Mouse (Mus musculus) urinary bladder, postnatal 0 days (tissue): Measurements from ENCODE around the gene Ctsa. TPM values are rescaled to one million over a fixed set of nuclear protein-coding genes. Genes with fewer than 3 reads are reported as not detected.

ENCODE experiments used
- polyA plus RNA-seq: library from polyadenylated mRNA; unstranded; fragments of >200 nt; fragmentation: Nextera tagmentation; extraction: Ambion mirVana; gene quantifications from 2 replicates; pipeline ENCODE4 v1.2.1, GENCODE M21; 2015

Gene Ctsa
- 109 and 133 TPM in 2 replicates for polyA plus RNA-seq

GRCm38 (mm10) chr2:164832748-164833301 is at the start of gene Ctsa:
Ctsa (plus strand) TSS chr2:164832873.

GRCm38 (mm10) chr2:164785481-164786387 is 46.9 kb upstream of the Ctsa start, which contains the start of gene Snx21:
Snx21 (plus strand) TSS chr2:164785823.

GRCm38 (mm10) chr2:164804533-164805331 is 27.9 kb upstream of the Ctsa start, which contains the start of the genes Acot8 and Zswim3:
Acot8 (minus strand) TSS chr2:164804882.
Zswim3 (plus strand) TSS chr2:164805098.

DNA sequence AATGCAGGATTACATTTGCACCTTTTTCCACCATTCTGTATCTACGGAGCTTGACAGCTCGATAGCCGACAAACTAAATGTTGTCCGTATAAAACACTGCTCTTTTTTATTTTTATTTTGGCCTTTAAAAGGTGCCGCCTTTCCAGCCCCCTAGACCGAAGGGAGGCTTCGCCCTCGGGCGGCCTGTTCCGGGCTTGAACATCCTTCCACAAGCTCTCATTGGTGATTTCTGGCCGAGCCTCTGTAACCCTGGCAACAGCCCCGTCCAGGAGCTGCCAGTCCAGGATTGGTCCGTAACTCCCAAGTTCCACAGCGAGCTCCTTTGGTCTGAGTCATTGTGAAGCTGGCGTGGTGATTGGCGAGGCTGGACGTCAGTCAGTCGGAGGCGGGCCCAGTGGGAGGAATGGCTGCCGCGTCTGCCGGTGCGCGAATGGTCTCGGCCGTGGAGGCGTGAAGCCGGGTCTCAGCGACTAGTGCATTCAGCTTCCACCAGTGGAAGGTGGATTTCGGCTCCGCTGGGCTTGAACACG is 10.0 kb upstream of the Ctsa start, which contains the start of gene Zswim1:
Gene Zswim1, plus strand, starts transcription at position 51 of the 530 bp plus-strand sequence.

DNA sequence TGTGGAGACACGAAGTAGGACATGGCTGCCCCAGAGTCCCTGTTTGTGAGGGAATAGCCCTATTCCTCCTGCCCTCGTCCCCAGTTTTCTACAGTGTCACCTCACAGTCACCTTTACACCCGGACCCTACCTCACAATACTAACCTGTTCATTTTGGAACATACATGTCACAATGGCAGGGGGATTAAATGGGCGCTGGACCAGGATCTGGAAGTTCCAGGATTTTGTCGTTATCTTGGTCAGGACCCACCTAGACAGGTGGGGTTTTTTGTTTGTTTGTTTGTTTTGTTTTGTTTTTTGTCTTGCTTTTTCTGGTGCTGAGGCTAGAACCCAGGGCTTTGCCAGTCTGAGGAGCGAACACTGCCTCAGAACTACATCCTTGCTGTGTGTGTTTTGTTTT is 4.2 kb upstream of the Ctsa start, which contains the start of gene Spata25:
Gene Spata25, minus strand, starts transcription at position 101 of the 400 bp plus-strand sequence.

GRCm38 (mm10) chr2:164833314-164833959 is 764 bp downstream of the Ctsa start, which contains the start of gene Neurl2:
Neurl2 (minus strand) TSS chr2:164833456.

DNA sequence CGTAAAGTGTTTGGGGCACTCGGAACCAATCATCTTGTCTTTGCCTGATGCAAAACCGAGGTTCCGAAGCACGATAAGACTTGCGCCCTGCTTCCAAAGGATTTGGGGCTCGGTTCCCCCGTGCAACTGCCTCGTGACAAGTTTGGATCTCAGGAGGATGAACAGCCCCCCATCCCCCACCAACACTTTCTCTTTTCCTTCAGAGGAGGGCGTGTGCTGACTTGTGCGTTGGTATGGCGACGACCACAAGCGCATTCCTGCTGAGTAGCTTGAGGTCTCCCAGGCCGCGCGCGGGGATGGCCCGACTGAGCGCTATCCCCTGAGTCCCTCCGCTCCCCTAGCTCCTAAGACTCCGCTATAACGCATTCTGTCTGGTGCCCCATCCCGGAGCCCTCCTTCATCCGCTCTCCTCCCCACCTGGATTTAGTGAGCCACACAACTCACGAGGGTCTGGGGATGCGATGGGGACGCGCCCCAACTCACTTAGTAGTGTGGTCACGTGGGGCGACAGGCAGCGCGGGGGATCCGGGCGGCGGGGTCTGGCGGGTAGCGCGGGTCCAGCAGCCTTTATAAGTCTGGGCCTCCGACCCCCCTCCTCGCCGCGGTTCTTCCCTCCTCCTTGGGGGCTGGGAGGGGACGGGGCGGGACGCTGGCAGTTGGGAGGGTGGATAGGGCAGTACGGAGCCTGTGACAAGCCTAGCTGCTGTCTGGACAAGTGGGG is 24.6 kb downstream of the Ctsa start, which contains the start of gene Pltp:
Gene Pltp, minus strand, starts transcription at position 611 of the 721 bp plus-strand sequence.

GRCm38 (mm10) chr2:164879228-164879567 is 46.5 kb downstream of the Ctsa start, which contains the start of gene Pcif1:
Pcif1 (plus strand) TSS chr2:164879304.

Other genes with a start within 250 kb of the Ctsa start
- 1.3 and 1.4 TPM in 2 replicates for gene Wfdc6a, start 247.4 kb upstream of the Ctsa start, polyA plus RNA-seq
- not detected in 2 replicates for gene Eppin, start 239.3 kb upstream of the Ctsa start, polyA plus RNA-seq
- gene Wfdc6b, start 219.4 kb upstream of the Ctsa start, polyA plus RNA-seq: not detected in 2 replicates
- gene Wfdc8, start 219.2 kb upstream of the Ctsa start, polyA plus RNA-seq: not detected in 2 replicates
- not detected in 2 replicates for gene Wfdc16, start 194.1 kb upstream of the Ctsa start, polyA plus RNA-seq
- 3.2 and 5.3 TPM in 2 replicates for gene Wfdc10, start 176.8 kb upstream of the Ctsa start, polyA plus RNA-seq
- gene Wfdc9, start 176.3 kb upstream of the Ctsa start, polyA plus RNA-seq: not detected in 2 replicates
- gene Wfdc11, start 158.8 kb upstream of the Ctsa start, polyA plus RNA-seq: not detected in 2 replicates
- 2.9 and 4.6 TPM in 2 replicates for gene Wfdc13, start 147.8 kb upstream of the Ctsa start, polyA plus RNA-seq
- not detected in 2 replicates for gene Spint4, start 134.4 kb upstream of the Ctsa start, polyA plus RNA-seq
- gene Spint5, start 117.6 kb upstream of the Ctsa start, polyA plus RNA-seq: not detected in 2 replicates
- gene Wfdc3, start 86.9 kb upstream of the Ctsa start, polyA plus RNA-seq: 1.6 and 1.7 TPM in 2 replicates
- 38.2 and 48.9 TPM in 2 replicates for gene Dnttip1, start 86.9 kb upstream of the Ctsa start, polyA plus RNA-seq
- gene Ube2c, start 63.0 kb upstream of the Ctsa start, polyA plus RNA-seq: 75.7 and 102 TPM in 2 replicates
- gene Tnnc2, start 52.9 kb upstream of the Ctsa start, polyA plus RNA-seq: 383 and 450 TPM in 2 replicates
- 26.2 and 28.0 TPM in 2 replicates for gene Snx21, start 47.0 kb upstream of the Ctsa start, polyA plus RNA-seq
- 16.3 and 19.9 TPM in 2 replicates for gene Acot8, start 28.0 kb upstream of the Ctsa start, polyA plus RNA-seq
- gene Zswim3, start 27.8 kb upstream of the Ctsa start, polyA plus RNA-seq: 5.0 and 5.7 TPM in 2 replicates
- 11.9 and 12.0 TPM in 2 replicates for gene Zswim1, start 10.2 kb upstream of the Ctsa start, polyA plus RNA-seq
- gene Spata25, start 4.3 kb upstream of the Ctsa start, polyA plus RNA-seq: 0.36 TPM in 1 of 2 replicates, not detected in the other
- gene Neurl2, start 583 bp downstream of the Ctsa start, polyA plus RNA-seq: 14.3 and 16.1 TPM in 2 replicates
- 69.8 and 90.6 TPM in 2 replicates for gene Pltp, start 24.8 kb downstream of the Ctsa start, polyA plus RNA-seq
- 53.5 and 56.6 TPM in 2 replicates for gene Pcif1, start 46.4 kb downstream of the Ctsa start, polyA plus RNA-seq
- gene Zfp335, start 78.9 kb downstream of the Ctsa start, polyA plus RNA-seq: 4.9 and 5.5 TPM in 2 replicates
- gene Mmp9, start 107.9 kb downstream of the Ctsa start, polyA plus RNA-seq: 5.5 and 10.3 TPM in 2 replicates
- gene Slc12a5, start 127.9 kb downstream of the Ctsa start, polyA plus RNA-seq: 0.17 and 0.24 TPM in 2 replicates
- 22.4 and 23.2 TPM in 2 replicates for gene Ncoa5, start 202.0 kb downstream of the Ctsa start, polyA plus RNA-seq
- gene Cd40, start 222.8 kb downstream of the Ctsa start, polyA plus RNA-seq: 8.5 and 10.7 TPM in 2 replicates